Mouse (Mus musculus) cortical plate, adult 2 months (tissue): ENCODE measurements around the gene Gm10644.

ENCODE experiments used
- CTCF ChIP-seq: fragments of 200-500 bp; IDR thresholded peaks from 2 replicates; pipeline ENCODE4 v1.5.1; 2011; ENCODE audit warnings: mild to moderate bottlenecking, control low read depth, low read length; ENCODE audit not compliant: insufficient read depth; ENCODE audit errors: extremely low read depth
- POLR2A ChIP-seq: fragments of 200-500 bp; IDR thresholded peaks from 2 replicates; pipeline ENCODE4 v1.6.1; 2011; ENCODE audit warnings: mild to moderate bottlenecking, low read length, control low read depth; ENCODE audit not compliant: insufficient read depth; ENCODE audit errors: extremely low read depth

GRCm38 (mm10) chr8:83996567-83997505 is 41.8 kb upstream of the Gm10644 start:
- 0 out of 2 replicates have a peak, but pooled peaks have one; percentile 62 for TF ChIP-seq POLR2A
- TF ChIP-seq CTCF: no peak
